Mouse (Mus musculus): ENCODE measurements at regions not wholly inside any gene's neighbourhood (a gene's known extent, or its start where the extent isn't known, plus 50 kb on each side); places are given as distances from the start of the nearest gene placed in this dataset.

DNA sequence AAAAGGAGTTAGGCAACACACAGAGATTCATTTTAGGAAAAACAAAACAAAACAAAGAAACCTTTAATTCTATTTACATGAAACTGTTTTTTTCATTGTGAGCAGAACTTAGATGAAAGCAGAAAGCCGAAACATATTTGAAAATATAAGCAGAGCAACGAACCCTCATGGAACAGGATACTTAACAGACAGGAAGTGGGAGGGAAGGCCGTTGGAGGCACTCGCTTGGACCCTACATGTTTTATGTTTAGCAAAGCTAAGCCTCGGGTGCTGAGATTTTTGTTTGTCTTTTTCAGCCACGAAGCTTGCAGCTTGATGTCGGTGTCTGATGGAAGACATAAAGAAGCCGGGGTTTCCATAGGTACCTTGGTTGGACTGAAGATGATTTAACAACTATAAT, 108.5 kb upstream of the Rxfp2 start:
- WGBS (ENCODE audit: insufficient replicate concordance): 33% methylated on average over 8 of the region's 8 CpGs

DNA sequence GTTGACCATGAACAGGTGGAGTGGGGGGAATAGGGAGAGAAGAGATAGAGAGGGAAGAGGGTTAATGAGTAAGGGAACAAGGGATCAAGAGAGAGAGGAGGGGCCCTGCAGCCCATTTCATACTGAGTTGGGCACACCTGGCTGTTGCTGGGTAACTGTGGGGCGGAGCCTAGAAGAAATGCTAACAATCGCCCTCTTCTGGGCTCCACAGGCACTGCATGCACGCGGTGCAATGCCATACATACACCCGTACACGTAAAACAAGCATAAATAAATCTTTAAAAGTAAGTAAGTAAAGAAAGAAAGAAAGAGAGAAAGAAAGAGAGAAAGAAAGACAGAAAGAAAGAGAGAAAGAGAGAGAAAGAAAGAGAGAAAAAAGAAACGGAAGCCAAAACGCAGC, 106.5 kb upstream of the Rxfp2 start:
- Histone ChIP-seq H3K4me1 (replicated peaks; ENCODE audit: control insufficient read depth in 2 of 2, insufficient read depth in 2 of 2, low read length in 1 of 2) (0 out of 4 replicates have a peak, but pooled peaks cover 0 to 2% of the 10 kb centered on the region in 2 experiments), H3K4me3 (ENCODE audit: insufficient read depth in 1 of 2, low read depth in 2 of 2, low read length in 2 of 2) (no peak overlapping the region), H3K9ac (replicated peaks) (no peak overlapping the region), H3K4me2 (ENCODE audit: low read depth) (no peak overlapping the region), H3K27ac (no peak overlapping the region), H3K9me3 (ENCODE audit: control insufficient read depth, low read length) (no peaks in the 10 kb centered on the region), H3K27me3 (ENCODE audit: control insufficient read depth, insufficient read depth, low read length) (no peaks in the 10 kb centered on the region), H3K36me3 (replicated peaks; ENCODE audit: control insufficient read depth, insufficient read depth, low read depth) (no peaks in the 10 kb centered on the region)
- DNase-seq (ENCODE audit: low read depth in 3 of 3, low spot score in 3 of 3) (no peak), ATAC-seq (ENCODE audit: insufficient read depth) (no peak)
- WGBS (ENCODE audit: insufficient replicate concordance): 76% methylated on average over 8 of the region's 8 CpGs
- no peak for TF ChIP-seq EP300 (IDR thresholded peaks at IDR 0.05; ENCODE audit: low read depth)
- 0 out of 2 replicates have a peak, but pooled peaks have one; percentile 16 for TF ChIP-seq CTCF (IDR thresholded peaks at IDR 0.05; ENCODE audit: low read depth)

More for the DNA sequence above, 108.5 kb upstream of the Rxfp2 start:
- no peaks in the 10 kb centered on the region for H3K9me3 ChIP-seq (ENCODE audit: control insufficient read depth, low read length)
- H3K4me1 ChIP-seq (replicated peaks; ENCODE audit: control insufficient read depth in 2 of 2, insufficient read depth in 2 of 2, low read length in 1 of 2): no peaks in the 10 kb centered on the region
- no peaks in the 10 kb centered on the region for H3K36me3 ChIP-seq (replicated peaks; ENCODE audit: control insufficient read depth, insufficient read depth, low read depth)
- no peak overlapping the region for H3K27ac ChIP-seq
- DNase-seq (ENCODE audit: low read depth in 3 of 3, low spot score in 3 of 3) (no peak), ATAC-seq (ENCODE audit: insufficient read depth) (no peak)
- no peak for TF ChIP-seq CTCF (IDR thresholded peaks at IDR 0.05; ENCODE audit: low read depth)
- TF ChIP-seq EP300 (IDR thresholded peaks at IDR 0.05; ENCODE audit: low read depth): no peak
- H3K9ac ChIP-seq (replicated peaks): no peak overlapping the region
- H3K4me2 ChIP-seq (ENCODE audit: low read depth): no peak overlapping the region
- H3K27me3 ChIP-seq (ENCODE audit: control insufficient read depth, insufficient read depth, low read length): no peaks in the 10 kb centered on the region
- H3K4me3 ChIP-seq (ENCODE audit: insufficient read depth in 1 of 2, low read depth in 2 of 2, low read length in 2 of 2): no peak overlapping the region

DNA sequence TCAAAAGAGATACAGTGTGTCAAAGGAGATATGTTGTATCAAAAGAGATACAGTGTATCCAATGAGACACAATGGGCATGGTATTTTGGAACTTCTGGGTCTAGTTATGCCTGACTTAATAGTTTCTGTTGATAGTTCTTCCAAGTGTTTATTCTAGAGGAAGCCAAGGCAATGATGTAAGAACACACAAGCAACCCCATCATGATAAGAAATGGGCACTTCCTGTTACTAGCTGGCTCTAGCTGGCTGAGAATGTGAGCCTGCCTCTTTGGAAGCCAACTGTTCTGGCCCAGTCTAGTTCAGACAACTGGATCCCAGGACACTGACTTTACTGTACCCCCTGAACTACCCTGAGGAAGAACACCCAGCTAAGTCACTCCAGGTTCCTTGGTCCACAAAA, 102.7 kb upstream of the Rxfp2 start:
- Histone ChIP-seq H3K36me3 (replicated peaks; ENCODE audit: control insufficient read depth, insufficient read depth, low read depth) (no peaks in the 10 kb centered on the region), H3K27me3 (ENCODE audit: control insufficient read depth, insufficient read depth, low read length) (no peaks in the 10 kb centered on the region), H3K9ac (replicated peaks) (no peak overlapping the region), H3K4me2 (ENCODE audit: low read depth) (no peak overlapping the region), H3K4me1 (replicated peaks; ENCODE audit: control insufficient read depth in 2 of 2, insufficient read depth in 2 of 2, low read length in 1 of 2) (0 out of 4 replicates have a peak, but pooled peaks cover 0 to 2% of the 10 kb centered on the region in 2 experiments), H3K4me3 (ENCODE audit: insufficient read depth in 1 of 2, low read depth in 2 of 2, low read length in 2 of 2) (no peak overlapping the region), H3K9me3 (ENCODE audit: control insufficient read depth, low read length) (no peaks in the 10 kb centered on the region), H3K27ac (no peak overlapping the region)
- no peak for TF ChIP-seq EP300 (IDR thresholded peaks at IDR 0.05; ENCODE audit: low read depth)
- no peak for TF ChIP-seq CTCF (IDR thresholded peaks at IDR 0.05; ENCODE audit: low read depth)
- no peak for ATAC-seq (ENCODE audit: insufficient read depth)
- no peak for DNase-seq (ENCODE audit: low read depth in 3 of 3, low spot score in 3 of 3)

DNA sequence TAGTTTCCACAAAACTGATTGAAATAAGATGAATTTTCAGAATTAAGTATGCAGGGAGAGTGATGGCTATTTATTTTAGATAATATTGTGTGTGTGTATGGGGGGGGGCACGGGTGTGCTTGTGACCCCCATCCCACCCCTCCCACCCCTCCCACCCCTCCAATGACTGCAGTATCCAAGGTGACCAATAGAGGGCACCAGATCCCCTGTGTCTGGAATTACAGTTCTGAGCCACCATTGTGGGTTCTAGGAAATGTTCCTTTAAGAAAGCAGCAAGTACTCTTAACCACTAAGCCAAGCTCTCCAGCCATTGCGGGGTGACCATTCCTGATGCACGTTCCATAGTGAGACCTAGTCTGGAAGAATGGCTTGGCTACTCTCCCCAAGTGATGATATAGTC, 101.1 kb upstream of the Rxfp2 start:
- TF ChIP-seq CTCF (IDR thresholded peaks at IDR 0.05; ENCODE audit: low read depth) (peak; percentile 36; the same call in 1 of the 2 replicates), EP300 (IDR thresholded peaks at IDR 0.05; ENCODE audit: low read depth) (no peak)
- Histone ChIP-seq H3K4me2 (ENCODE audit: low read depth) (no peak overlapping the region), H3K9ac (replicated peaks) (no peak overlapping the region), H3K4me3 (ENCODE audit: insufficient read depth in 1 of 2, low read depth in 2 of 2, low read length in 2 of 2) (no peak overlapping the region), H3K36me3 (replicated peaks; ENCODE audit: control insufficient read depth, insufficient read depth, low read depth) (no peaks in the 10 kb centered on the region), H3K27me3 (ENCODE audit: control insufficient read depth, insufficient read depth, low read length) (no peaks in the 10 kb centered on the region), H3K4me1 (replicated peaks; ENCODE audit: control insufficient read depth in 2 of 2, insufficient read depth in 2 of 2, low read length in 1 of 2) (0 out of 4 replicates have a peak, but pooled peaks cover 0 to 2% of the 10 kb centered on the region in 2 experiments), H3K9me3 (ENCODE audit: control insufficient read depth, low read length) (no peaks in the 10 kb centered on the region), H3K27ac (no peak overlapping the region)
- DNase-seq (ENCODE audit: low read depth in 3 of 3, low spot score in 3 of 3): no peak
- no peak for ATAC-seq (ENCODE audit: insufficient read depth)
- 34% methylated on average over 3 of the region's 3 CpGs for WGBS (ENCODE audit: insufficient replicate concordance)

DNA sequence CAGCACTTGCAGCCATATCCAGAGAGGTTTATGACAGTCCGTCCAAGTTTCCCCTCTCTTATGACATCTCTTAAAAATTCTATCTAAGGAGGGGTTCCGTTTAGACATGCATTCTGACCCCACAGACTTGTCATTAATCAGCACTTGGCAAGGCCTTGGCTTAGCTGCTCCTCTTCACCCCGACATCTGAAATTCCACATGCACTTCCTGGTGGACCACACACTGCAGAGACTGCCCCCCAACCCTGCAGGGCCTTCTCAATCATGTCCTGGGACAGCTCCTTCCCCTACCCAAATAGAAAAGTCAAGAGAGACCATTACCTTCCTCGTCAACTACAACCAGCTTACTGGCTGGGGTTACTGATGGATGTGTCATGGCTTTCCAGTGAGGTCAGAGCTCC, 99.4 kb upstream of the Rxfp2 start:
- no peak overlapping the region for H3K9ac ChIP-seq (replicated peaks)
- no peak overlapping the region for H3K27ac ChIP-seq
- no peak for ATAC-seq (ENCODE audit: insufficient read depth)
- H3K4me3 ChIP-seq (ENCODE audit: insufficient read depth in 1 of 2, low read depth in 2 of 2, low read length in 2 of 2): no peak overlapping the region
- no peaks in the 10 kb centered on the region for H3K36me3 ChIP-seq (replicated peaks; ENCODE audit: control insufficient read depth, insufficient read depth, low read depth)
- no peaks in the 10 kb centered on the region for H3K27me3 ChIP-seq (ENCODE audit: control insufficient read depth, insufficient read depth, low read length)
- H3K4me1 ChIP-seq (replicated peaks; ENCODE audit: control insufficient read depth in 2 of 2, insufficient read depth in 2 of 2, low read length in 1 of 2): 0 out of 4 replicates have a peak, but pooled peaks cover 0 to 2% of the 10 kb centered on the region in 2 experiments
- H3K9me3 ChIP-seq (ENCODE audit: control insufficient read depth, low read length): no peaks in the 10 kb centered on the region
- TF ChIP-seq CTCF (IDR thresholded peaks at IDR 0.05; ENCODE audit: low read depth): no peak
- TF ChIP-seq EP300 (IDR thresholded peaks at IDR 0.05; ENCODE audit: low read depth): no peak
- WGBS (ENCODE audit: insufficient replicate concordance): 45% methylated on average over 4 of the region's 4 CpGs
- H3K4me2 ChIP-seq (ENCODE audit: low read depth): no peak overlapping the region
- no peak for DNase-seq (ENCODE audit: low read depth in 3 of 3, low spot score in 3 of 3)

Measured in liver, embryonic 14.5 days (tissue).